Mouse (Mus musculus): ENCODE results near the gene Rhox2a.
"Not testable (repeated sequence)": the region's sequence is repeated elsewhere in the genome, so short reads cannot be mapped to it uniquely, and the experiment has no call there.

Gene Rhox2a

GRCm38 (mm10) chrX:37244676-37245075 lies at the start of gene Rhox2a:
Gene Rhox2a (plus strand): TSS chrX:37244976.
- not testable (repeated sequence) for DNase-seq

GRCm38 (mm10) chrX:37198676-37199075 lies 46.1 kb upstream of the Rhox2a start:
- no peak for DNase-seq

- no peak for DNase-seq
Measured at GRCm38 (mm10) chrX:37210941-37211340, 33.8 kb upstream of the Rhox2a start, which contains the start of gene Gm9. Gene Gm9 (minus strand): TSS chrX:37211041.

GRCm38 (mm10) chrX:37222158-37222557 lies 22.6 kb upstream of the Rhox2a start, which contains the start of gene Rhox1:
Gene Rhox1 (minus strand): TSS chrX:37222258.
- DNase-seq: not testable (repeated sequence)

GRCm38 (mm10) chrX:37249619-37250018 lies 4.8 kb downstream of the Rhox2a start, which contains the start of gene Rhox3a:
Gene Rhox3a (plus strand): TSS chrX:37249919.
- not testable (repeated sequence) for DNase-seq

GRCm38 (mm10) chrX:37265038-37265437 lies 20.3 kb downstream of the Rhox2a start, which contains the start of gene Rhox4a:
Gene Rhox4a (plus strand): TSS chrX:37265338.
- DNase-seq: not testable (repeated sequence)
